Mouse (Mus musculus) stomach, postnatal 0 days (tissue): ENCODE measurements around the gene Sh2b2.
"Not testable (repeated sequence)": the region's sequence is repeated elsewhere in the genome, so short reads cannot be mapped to it uniquely, and the experiment has no call there.

Experiments
- CTCF ChIP-seq: IDR thresholded peaks from 2 replicates; pipeline ENCODE4 v1.5.1; 2016; ENCODE audit warnings: antibody characterized with exemption, low read depth, mild to moderate bottlenecking, moderate library complexity
- EP300 ChIP-seq: optimal IDR thresholded peaks from 2 replicates; pipeline ENCODE3; 2016; ENCODE audit warnings: antibody characterized with exemption

DNA sequence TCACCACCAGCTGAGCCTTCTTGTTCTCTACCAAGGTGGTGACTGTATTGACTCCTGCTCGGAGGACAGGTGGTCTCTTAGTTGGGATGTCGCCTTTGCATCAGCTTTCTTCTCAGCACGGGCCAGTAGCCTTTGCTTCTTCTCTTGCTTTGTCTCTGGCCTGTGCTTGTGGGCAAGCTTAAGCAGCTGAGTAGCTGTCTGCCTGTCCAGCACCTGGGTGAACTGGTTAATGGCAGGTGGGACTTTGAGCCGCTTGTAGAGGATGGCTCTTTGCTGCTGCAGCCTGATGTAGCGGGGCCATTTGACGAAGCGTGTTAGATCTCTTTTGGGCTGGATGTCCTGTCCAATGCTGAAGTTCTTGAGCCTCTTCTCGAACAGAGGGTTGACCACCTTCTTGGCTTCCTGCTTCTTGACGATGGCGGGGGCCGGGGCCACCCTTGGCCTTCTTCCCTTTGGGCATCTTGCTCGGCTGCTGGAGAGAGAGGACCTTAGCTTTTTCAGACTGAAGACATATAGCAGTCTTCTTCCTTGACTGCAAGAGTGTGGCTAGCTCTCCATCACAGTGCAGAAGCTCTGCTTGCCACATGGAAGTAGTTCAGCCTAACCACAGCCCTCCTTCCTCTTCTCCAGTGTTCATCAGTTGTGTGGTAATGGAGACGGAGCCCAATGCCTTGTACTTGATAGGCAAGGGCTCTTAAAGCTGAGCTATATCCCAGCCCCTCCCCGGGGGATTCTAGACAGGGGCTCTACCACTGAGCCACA lies 34.8 kb downstream of the Sh2b2 start:
- not testable (repeated sequence) for TF ChIP-seq CTCF, EP300
